Mouse (Mus musculus) adrenal gland, postnatal 36 days (tissue): Measurements from ENCODE around the gene Cfap126. TPM values are rescaled to one million over a fixed set of nuclear protein-coding genes. Genes with fewer than 3 reads are reported as not detected.
"Not testable (repeated sequence)": the region's sequence is repeated elsewhere in the genome, so short reads cannot be mapped to it uniquely, and the experiment has no call there.

Experiments used
- DNase-seq, 2 experiments: peaks; one replicate each; pipeline ENCODE4 v3.0.0; 2021; ENCODE audit warnings: mixed read lengths in 1 of 2
- long read RNA-seq, 2 experiments: library from polyadenylated mRNA; stranded (forward); transcript quantifications; one replicate each; pipeline ENCODE4 v2.0.0; 2021; ENCODE audit warnings: borderline sequencing depth in 2 of 2
- total RNA-seq, 2 experiments: library from RNA; stranded (reverse); gene quantifications; 2 replicates each; pipeline ENCODE4 v1.2.3; 2021

Cfap126 gene
- 1 to 10 TPM; 1.9 to 2.6 TPM for total RNA-seq
- long read RNA-seq, experiment 1: 0 reads
- long read RNA-seq, experiment 2: 0 reads

DNA sequence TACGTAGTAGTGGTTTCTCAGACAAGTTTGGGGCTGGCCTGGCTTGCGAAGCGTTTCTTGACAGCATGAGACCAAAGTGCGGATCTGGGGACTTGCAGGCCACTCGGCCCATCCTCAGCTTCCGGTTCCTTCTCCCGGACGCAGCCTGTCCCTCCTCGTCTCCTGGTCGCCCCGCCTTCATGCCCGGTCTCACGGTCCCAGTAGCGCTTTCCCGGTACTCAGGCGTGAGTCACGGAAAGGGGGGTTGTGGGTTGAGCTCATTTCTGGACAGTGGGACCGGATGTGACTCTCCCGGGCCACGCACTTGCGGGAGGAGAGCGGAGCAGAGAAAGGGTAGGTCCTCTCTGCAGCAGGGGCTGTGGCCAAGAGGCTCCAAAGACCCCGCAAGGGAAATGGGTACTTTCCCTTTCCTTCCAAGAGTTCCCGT is at the start of gene Cfap126:
TSS of gene Cfap126 (plus strand) at position 46 of the 427 bp plus-strand sequence.
- peak; percentile 94 to 95 for DNase-seq

GRCm38 (mm10) chr1:171064491-171065242 is 49.1 kb upstream of the Cfap126 start, which contains the start of gene Fcgr3:
TSS of gene Fcgr3 (minus strand) at chr1:171064935.
- DNase-seq: peak; percentile 78 to 86

GRCm38 (mm10) chr1:171065243-171065587 is 48.5 kb upstream of the Cfap126 start:
- DNase-seq: peak; percentile 47 to 62

- DNase-seq: peak; percentile 21 to 36
These were observed 48.0 kb upstream of the Cfap126 start for GRCm38 (mm10) chr1:171065768-171066167.

- DNase-seq: peak in 1 of 2 experiments; percentile 17
These were observed 47.1 kb upstream of the Cfap126 start for GRCm38 (mm10) chr1:171066583-171066982.

- not testable (repeated sequence) for DNase-seq
These were observed 45.8 kb upstream of the Cfap126 start for GRCm38 (mm10) chr1:171067928-171068327.

DNA sequence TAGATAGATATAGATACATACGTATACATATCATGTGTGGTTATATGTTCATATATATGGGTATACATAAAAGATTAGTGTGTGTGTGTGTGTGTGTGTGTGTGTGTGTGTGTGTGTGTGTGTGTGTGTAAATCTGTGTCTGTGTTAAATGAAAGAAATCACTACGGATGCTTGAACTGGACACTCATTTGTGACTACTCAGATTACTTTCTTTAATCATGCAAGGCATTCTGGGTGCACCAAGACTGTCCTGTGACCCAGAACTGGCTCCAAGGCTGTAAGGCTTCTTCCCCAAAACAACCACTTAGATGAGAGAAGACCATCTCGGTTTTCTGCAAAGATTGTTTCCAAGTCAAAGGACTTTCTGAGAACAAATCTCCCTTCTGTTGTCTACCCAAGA is 44.2 kb upstream of the Cfap126 start:
- DNase-seq: not testable (repeated sequence)

DNA sequence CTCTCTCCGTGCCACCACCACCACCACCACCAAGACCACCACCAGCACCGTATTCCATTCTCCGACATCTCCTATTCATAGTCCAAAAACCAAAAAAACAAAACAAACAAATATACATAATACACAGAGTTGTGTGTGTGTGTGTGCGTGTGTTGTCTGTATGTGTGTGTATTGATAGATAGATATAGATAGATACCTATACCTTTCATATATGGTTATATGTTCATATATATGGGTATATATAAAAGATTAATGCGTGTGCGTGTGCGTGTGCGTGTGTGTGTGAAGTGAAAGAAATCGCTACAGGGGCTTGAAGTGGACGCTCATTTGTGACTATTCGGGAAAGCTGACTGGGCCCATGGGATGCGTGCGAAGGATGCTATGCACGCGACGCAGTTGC is 42.8 kb upstream of the Cfap126 start:
- not testable (repeated sequence) for DNase-seq

GRCm38 (mm10) chr1:171071726-171072125 is 42.0 kb upstream of the Cfap126 start:
- DNase-seq: not testable (repeated sequence)

DNA sequence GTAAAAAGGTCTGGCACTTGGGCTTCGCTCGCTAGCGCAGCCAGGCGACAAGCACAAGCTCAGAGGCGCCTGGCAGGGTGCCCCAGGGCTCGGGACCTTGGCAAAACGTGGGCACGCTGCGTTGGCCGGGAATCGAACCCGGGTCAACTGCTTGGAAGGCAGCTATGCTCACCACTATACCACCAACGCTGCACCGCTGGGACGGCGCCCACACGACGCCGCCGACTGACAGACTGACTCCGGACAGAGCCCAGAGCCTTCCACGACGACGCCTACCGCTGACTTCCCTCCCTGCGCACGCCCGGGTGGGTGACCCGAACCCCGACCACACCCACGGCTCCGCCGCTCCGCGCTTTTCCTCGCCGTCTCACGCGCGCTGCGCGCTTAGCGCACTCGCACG is 41.5 kb upstream of the Cfap126 start:
- not testable (repeated sequence) for DNase-seq

DNA sequence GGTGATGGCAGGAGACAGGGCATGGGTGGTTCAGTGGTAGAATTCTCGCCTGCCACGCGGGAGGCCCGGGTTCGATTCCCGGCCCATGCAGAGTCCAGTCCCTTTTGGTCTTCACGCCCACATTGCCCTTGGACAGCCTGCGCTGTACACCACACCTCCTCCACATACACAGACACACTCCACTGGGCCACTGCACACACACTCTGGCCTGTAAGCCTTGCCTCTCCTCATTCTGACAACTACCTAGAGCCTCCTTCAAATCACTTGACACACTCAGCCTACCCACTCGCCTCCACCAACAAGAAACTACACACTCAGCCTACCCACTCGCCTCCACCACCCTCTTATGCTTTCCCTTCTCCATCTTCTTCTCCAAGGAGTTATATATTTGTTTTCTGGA is 39.4 kb upstream of the Cfap126 start:
- DNase-seq: not testable (repeated sequence)

DNA sequence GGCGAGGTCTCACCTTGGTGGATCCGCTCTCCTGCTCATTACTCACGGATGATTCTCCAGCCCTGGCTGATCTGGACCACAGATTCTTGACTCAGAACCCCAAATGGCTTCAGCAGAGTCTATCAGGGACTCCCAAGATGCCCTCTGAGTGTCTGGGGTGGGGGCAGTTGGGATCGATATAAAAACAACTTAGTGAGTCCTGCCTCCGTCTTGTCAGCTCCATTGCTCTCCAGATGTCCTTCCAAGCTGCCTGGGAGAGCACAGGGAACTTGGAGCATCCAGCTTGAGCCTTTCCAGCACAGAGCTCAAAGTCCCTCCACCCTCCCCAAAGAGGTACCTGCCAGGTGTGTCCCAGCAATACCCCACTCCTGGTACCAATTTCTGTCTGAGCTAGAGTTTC is 37.5 kb upstream of the Cfap126 start:
- not testable (repeated sequence) for DNase-seq

GRCm38 (mm10) chr1:171077192-171077591 is 36.5 kb upstream of the Cfap126 start:
- DNase-seq: not testable (repeated sequence)

GRCm38 (mm10) chr1:171077955-171078354 is 35.8 kb upstream of the Cfap126 start:
- DNase-seq: not testable (repeated sequence)

GRCm38 (mm10) chr1:171078419-171078818 is 35.3 kb upstream of the Cfap126 start:
- not testable (repeated sequence) for DNase-seq

DNA sequence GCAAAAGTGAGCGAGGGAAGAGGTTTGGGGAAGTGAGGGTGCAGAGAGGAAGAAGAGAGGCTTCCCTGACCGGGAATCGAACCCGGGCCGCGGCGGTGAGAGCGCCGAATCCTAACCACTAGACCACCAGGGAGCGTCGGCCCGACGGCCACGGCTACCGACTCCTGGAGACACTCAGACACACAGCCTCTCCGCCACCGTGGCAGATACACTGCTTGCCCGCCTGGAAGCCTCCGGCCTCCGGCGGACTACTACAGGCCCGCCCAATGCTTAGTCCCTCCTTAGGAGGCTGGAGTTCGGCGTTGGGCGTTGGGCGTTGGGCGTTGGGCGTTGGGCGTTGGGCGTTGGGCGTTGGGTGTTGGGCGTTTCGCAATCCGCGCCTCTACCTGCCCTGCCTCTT is 34.4 kb upstream of the Cfap126 start:
- not testable (repeated sequence) for DNase-seq

GRCm38 (mm10) chr1:171079825-171080224 is 33.9 kb upstream of the Cfap126 start:
- not testable (repeated sequence) for DNase-seq

DNA sequence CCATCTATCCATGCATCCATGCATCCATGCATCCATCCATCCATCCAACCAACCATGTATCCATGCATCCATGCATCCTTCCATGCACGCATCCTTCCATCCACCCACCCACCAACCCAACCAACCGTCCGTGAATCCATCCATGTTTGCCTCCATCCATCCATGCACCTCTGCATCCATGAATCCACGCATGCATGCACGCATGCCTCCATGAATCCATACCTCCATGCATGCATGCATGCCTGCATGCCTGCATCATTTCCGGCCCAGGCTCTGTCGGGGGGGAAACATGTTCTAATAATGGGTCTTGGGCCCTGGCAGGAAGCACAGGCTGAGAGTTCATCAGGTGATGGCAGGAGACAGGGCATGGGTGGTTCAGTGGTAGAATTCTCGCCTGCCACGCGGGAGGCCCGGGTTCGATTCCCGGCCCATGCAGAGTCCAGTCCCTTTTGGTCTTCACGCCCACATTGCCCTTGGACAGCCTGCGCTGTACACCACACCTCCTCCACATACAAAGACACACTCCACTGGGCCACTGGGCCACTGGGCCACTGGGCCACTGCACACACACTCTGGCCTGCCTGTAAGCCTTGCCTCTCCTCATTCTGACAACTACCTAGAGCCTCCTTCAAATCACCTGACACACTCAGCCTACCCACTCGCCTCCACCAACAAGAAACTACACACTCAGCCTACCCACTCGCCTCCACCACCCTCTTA is 32.0 kb upstream of the Cfap126 start:
- DNase-seq: not testable (repeated sequence)

DNA sequence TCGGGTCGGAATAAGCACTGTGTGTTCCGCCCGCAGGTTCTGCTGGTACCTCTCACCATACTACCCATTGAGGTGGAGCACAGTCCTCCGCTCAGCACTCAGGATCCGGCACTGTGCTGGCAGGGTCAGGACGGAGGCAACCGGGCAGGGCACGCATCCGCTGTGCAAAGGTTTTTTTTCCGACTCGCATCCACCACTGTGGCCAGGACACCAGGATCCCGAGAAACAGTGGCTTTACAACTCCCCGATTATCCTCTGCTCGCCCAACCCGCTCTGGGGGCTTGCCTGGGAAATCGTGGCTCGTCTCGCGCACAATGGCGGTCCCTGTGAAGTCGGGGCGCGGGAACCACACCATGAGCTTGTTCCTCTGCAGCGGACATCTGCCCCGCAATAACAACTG is 28.0 kb upstream of the Cfap126 start:
- DNase-seq: no peak

DNA sequence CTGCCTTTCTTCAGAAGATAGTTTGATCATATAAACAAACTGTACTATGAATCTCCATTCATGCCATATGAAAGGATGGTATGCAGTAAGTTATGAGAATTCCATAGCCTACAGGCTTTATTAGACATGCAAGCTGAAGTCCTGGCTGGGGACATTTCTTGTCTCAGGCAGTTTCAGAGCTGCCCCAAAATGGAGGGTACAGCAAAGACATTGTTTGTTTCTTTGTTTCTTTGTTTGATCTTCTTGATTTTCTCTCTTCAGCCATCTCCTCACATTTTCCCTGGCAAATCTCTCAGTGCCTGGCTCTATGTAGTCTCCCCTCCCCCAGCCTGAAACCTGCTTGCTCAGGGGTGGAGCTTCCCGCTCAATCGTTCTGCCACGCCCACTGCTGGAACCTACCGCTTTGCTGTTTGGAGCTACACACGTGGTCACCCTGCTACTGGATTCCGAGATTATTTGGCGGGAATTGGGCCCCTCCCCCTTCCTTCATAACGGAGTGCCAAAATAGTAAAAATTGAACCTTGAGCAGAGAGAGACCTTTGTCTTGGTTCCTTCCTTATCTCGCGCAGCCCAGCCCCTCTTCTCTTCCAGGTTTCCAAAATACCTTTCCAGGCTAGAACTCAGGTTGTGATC is 25.4 kb upstream of the Cfap126 start:
- not testable (repeated sequence) for DNase-seq

GRCm38 (mm10) chr1:171089891-171090290 is 23.8 kb upstream of the Cfap126 start:
- no peak for DNase-seq

DNA sequence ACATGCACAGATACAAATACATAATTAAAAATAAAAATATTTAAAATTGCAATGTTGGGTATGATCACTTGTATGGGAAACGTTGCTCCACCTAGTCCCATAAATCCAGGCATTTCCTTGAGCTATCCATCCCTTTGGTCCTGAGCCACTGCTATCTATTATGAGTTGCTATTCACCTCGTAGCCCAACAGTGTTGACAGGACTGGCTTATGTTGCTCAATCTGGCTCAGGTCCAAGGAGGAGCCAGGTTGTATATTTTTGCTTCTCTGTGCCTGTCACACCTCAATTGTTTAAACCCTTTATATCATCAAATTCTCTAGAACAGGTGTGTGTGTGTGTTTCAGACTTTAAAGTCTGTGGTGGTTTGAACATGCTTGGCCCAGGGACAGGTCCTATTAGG is 23.0 kb upstream of the Cfap126 start:
- no peak for DNase-seq

DNA sequence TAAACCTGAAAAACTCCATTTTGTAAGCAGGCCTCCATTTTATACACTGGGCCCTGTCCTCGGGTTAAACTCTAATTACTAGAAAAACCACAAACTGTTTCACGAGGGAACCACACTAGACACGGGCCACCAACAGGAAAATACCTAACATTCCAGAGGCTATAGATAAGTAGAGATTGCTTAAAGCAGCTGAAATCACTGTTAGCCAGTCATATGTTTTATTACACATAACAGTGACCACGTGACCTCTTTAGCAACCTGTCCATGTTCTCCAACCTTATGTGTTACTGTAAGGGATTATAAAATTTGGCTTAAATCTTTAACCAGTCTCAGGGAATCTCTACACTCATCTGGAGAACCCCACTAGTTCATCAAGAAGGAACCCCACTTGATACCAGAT is 19.3 kb upstream of the Cfap126 start:
- no peak for DNase-seq
